Mouse (Mus musculus): ENCODE data around the gene Pou3f3.

DNA sequence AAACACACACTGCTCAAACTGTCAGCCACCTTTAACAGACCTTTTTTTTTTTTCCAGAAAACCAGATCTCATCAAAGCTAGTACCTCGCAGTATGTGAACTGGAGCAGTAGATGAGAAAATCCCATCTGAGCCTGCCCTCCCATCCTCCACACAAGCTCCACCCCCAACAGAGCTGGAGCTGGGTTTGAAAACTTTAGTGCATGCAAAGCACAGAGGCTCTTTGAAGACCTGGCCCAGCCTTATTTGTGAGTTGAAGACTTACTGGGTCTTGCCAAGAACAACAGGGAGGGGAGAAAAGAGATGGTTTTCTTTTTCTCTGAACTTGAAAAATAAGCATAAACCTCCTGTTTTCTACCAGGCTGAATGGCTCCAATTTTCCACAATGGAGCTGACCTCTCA lies 28.0 kb upstream of the Pou3f3 start:
- TF ChIP-seq GATA1 (IDR thresholded peaks at IDR 0.05; ENCODE audit: borderline replicate concordance, low read length) (no peak), FLI1 (IDR thresholded peaks at IDR 0.05; ENCODE audit: low read length) (no peak)

Data from megakaryocyte, embryonic 14.5 days (primary cell).